Mouse (Mus musculus): ENCODE measurements around the gene M6pr. TPM values are rescaled to one million over a fixed set of nuclear protein-coding genes. Genes with fewer than 3 reads are reported as not detected.
"Not testable (repeated sequence)": the region's sequence is repeated elsewhere in the genome, so short reads cannot be mapped to it uniquely, and the experiment has no call there.

Gene M6pr
- polyA plus RNA-seq, 1 experiment, result 37.7 TPM

DNA sequence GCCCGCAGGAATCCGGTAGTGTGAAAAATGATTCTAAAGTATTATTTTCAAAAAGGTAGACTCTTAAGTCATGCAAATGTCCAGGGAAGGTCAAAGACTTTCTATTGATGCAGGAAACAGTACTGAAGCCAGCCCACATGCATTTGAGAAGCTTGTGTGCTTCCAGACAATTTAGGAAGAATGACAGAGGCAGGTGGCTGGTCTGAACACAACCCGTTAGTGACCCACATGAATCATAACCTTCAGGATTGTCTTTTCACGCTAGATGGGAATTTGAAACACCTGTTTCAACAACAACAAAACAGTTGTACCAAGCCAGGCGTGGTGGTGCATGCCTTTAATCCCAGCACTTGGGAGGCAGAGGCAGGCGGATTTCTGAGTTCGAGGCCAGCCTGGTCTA lies 37.9 kb downstream of the M6pr start:
- 82% methylated on average over 7 of the region's 7 CpGs for WGBS
- Histone ChIP-seq H3K4me1 (ENCODE audit: control insufficient read depth, insufficient read depth, low read length) (no peaks in the 10 kb centered on the region), H3K27ac (ENCODE audit: control insufficient read depth, insufficient read depth, low read depth, low read length, poor library complexity) (no peak overlapping the region), H3K4me3 (replicated peaks; ENCODE audit: control insufficient read depth, low read depth, low read length) (no peak overlapping the region)
- TF ChIP-seq POLR2A (IDR thresholded peaks at IDR 0.05; ENCODE audit: borderline replicate concordance, control insufficient read depth, low read depth, low read length) (no peak), CTCF (IDR thresholded peaks at IDR 0.05; ENCODE audit: control insufficient read depth, insufficient read depth, low read length) (no peak)

DNA sequence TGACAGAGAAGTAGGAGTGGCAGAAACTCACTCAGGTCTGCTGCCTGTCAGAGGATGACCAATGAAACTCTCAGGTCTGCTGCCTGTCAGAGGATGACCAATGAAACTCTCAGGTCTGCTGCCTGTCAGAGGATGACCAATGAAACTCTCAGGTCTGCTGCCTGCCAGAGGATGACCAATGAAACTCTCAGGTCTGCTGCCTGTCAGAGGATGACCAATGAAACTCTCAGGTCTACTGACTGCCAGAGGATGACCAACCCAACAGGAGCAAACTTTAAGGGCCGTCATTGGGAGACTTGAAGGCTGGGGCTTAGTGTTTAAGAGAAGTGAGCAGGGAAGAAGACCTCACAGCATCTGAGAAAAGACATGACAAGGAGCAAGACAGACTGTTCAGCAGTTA lies 38.8 kb downstream of the M6pr start:
- not testable (repeated sequence) for H3K4me1 ChIP-seq (ENCODE audit: control insufficient read depth, insufficient read depth, low read length); H3K27ac ChIP-seq (ENCODE audit: control insufficient read depth, insufficient read depth, low read depth, low read length, poor library complexity); H3K4me3 ChIP-seq (replicated peaks; ENCODE audit: control insufficient read depth, low read depth, low read length)
- 85% methylated on average over 1 of the region's 1 CpGs for WGBS

DNA sequence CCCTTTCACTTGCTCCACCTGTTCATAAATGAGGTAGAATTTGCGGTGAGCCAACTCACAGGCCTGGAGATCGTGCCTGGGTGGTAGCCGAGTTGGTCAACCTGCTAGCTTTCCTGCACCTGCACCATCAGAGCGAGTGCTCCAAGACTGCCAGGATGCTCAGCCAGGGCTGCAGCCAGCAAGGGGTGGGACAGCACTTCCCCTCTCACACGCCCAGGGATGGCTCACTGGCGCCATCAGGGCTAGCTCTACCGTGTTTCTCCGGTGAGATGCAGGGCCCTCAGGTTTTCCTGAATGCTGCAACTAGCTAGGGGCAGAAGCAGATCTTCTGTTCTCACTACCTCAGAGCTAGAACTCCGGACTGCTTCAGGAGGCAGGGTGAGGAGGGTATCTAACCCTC lies 47.4 kb downstream of the M6pr start:
- TF ChIP-seq CTCF (IDR thresholded peaks at IDR 0.05; ENCODE audit: control insufficient read depth, insufficient read depth, low read length) (no peak), POLR2A (IDR thresholded peaks at IDR 0.05; ENCODE audit: borderline replicate concordance, control insufficient read depth, low read depth, low read length) (no peak)
- H3K4me3 ChIP-seq (replicated peaks; ENCODE audit: control insufficient read depth, low read depth, low read length), result no peak overlapping the region
- H3K4me1 ChIP-seq (ENCODE audit: control insufficient read depth, insufficient read depth, low read length), result no peaks in the 10 kb centered on the region
- H3K27ac ChIP-seq (ENCODE audit: control insufficient read depth, insufficient read depth, low read depth, low read length, poor library complexity), result no peak overlapping the region
- WGBS, result 53% methylated on average over 9 of the region's 9 CpGs

DNA sequence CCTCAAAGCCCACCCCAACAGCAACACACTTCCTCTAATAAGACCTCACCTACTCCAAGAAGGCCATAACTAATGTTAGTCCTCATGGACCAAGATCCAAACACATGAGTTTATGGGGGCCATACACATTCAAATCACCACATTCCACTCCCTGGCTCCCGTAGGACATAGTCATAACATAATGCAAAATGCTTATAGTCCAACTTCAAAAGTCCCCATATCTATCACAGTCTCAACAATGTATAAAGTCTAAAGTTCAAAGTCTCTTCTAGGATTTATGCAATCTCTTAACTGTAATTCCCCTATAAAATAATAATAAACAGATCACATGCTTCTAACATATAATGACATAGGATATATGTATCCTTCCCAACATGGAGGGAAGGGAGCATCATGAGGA lies 48.6 kb downstream of the M6pr start:
- Histone ChIP-seq H3K27ac (ENCODE audit: control insufficient read depth, insufficient read depth, low read depth, low read length, poor library complexity) (no peak overlapping the region), H3K4me1 (ENCODE audit: control insufficient read depth, insufficient read depth, low read length) (no peaks in the 10 kb centered on the region), H3K4me3 (replicated peaks; ENCODE audit: control insufficient read depth, low read depth, low read length) (no peak overlapping the region)
- 82% methylated on average over 1 of the region's 1 CpGs for WGBS
- TF ChIP-seq CTCF (IDR thresholded peaks at IDR 0.05; ENCODE audit: control insufficient read depth, insufficient read depth, low read length), result no peak
- TF ChIP-seq POLR2A (IDR thresholded peaks at IDR 0.05; ENCODE audit: borderline replicate concordance, control insufficient read depth, low read depth, low read length), result no peak

DNA sequence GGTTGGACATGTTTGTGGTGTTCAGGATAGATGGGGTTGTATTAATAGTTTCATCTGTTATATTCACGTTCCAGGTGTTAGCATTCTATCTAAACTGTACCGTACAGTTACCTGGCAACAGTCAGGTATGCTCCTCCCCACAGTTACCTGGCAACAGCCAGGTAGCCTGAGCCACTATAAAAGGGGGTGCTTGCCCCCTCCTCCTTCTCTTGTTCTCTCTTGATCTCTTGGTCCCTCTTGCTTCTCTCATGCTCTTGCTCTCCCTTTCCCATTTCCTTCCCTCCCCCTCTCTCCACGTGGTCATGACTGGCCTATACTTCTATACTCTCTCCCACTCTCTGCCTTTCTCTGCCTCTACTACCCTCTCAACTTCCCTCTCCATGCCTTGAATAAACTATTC lies 57.2 kb downstream of the M6pr start:
- Histone ChIP-seq H3K4me1 (ENCODE audit: control insufficient read depth, insufficient read depth, low read length) (no peaks in the 10 kb centered on the region), H3K27ac (ENCODE audit: control insufficient read depth, insufficient read depth, low read depth, low read length, poor library complexity) (no peak overlapping the region), H3K4me3 (replicated peaks; ENCODE audit: control insufficient read depth, low read depth, low read length) (no peak overlapping the region)
- TF ChIP-seq POLR2A (IDR thresholded peaks at IDR 0.05; ENCODE audit: borderline replicate concordance, control insufficient read depth, low read depth, low read length) (no peak), CTCF (IDR thresholded peaks at IDR 0.05; ENCODE audit: control insufficient read depth, insufficient read depth, low read length) (no peak)
- WGBS, result 80% methylated on average over 3 of the region's 3 CpGs

DNA sequence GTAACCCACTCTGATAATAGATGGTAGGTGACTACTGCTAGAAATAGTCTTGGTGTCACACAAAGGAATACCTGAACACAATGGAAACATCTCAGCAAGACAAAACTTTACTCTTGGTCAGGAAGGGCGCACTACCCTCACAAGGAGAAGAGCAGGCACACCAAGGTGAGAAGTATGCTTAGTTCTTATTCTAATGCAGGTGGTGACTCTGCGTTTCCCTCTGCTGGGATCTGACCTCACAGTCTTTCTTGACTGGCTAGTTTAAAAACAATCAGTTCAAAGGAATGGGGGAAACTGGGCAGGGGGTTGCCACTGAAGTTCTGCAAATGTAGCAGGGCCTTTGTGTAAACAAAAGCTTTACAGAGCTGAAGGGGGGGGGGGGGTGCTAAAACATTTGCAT lies 57.8 kb downstream of the M6pr start:
- Histone ChIP-seq H3K4me1 (ENCODE audit: control insufficient read depth, insufficient read depth, low read length) (no peaks in the 10 kb centered on the region), H3K27ac (ENCODE audit: control insufficient read depth, insufficient read depth, low read depth, low read length, poor library complexity) (no peak overlapping the region), H3K4me3 (replicated peaks; ENCODE audit: control insufficient read depth, low read depth, low read length) (no peak overlapping the region)
- 84% methylated on average over 2 of the region's 2 CpGs for WGBS
- no peak for TF ChIP-seq POLR2A (IDR thresholded peaks at IDR 0.05; ENCODE audit: borderline replicate concordance, control insufficient read depth, low read depth, low read length)
- TF ChIP-seq CTCF (IDR thresholded peaks at IDR 0.05; ENCODE audit: control insufficient read depth, insufficient read depth, low read length), result no peak

DNA sequence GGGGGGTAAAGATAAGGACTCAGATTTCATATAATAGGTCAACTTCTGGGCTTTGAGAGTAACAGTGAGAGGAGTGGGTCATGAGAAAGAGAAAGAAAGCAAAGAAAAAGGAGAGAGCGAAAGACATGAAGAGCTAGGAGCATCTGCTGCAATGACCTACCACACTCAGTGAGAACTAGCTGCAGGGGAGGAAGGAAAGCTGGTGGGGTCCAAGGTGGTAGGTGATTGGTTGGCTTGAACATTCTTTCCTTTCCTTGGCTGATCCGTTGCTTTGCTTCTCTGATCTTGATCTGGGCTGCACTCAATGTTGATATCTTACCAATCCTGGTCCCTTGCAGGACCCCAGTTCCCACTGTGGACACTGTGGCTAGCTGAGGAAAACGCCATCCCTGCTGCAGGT lies 58.5 kb downstream of the M6pr start:
- TF ChIP-seq POLR2A (IDR thresholded peaks at IDR 0.05; ENCODE audit: borderline replicate concordance, control insufficient read depth, low read depth, low read length) (no peak), CTCF (IDR thresholded peaks at IDR 0.05; ENCODE audit: control insufficient read depth, insufficient read depth, low read length) (no peak)
- 76% methylated on average over 3 of the region's 3 CpGs for WGBS
- no peak overlapping the region for H3K27ac ChIP-seq (ENCODE audit: control insufficient read depth, insufficient read depth, low read depth, low read length, poor library complexity)
- H3K4me1 ChIP-seq (ENCODE audit: control insufficient read depth, insufficient read depth, low read length), result no peaks in the 10 kb centered on the region
- no peak overlapping the region for H3K4me3 ChIP-seq (replicated peaks; ENCODE audit: control insufficient read depth, low read depth, low read length)

Other genes starting within 250 kb of the M6pr start
- gene Klrg1, start 25.8 kb upstream of the M6pr start, polyA plus RNA-seq (2011; ENCODE audit: insufficient read depth, insufficient read length, low replicate concordance, missing spikeins), result not detected in 2 replicates
- 4.0 and 13.6 TPM in 2 replicates for gene Phc1, start 31.8 kb downstream of the M6pr start, polyA plus RNA-seq (2011; ENCODE audit: insufficient read depth, insufficient read length, low replicate concordance, missing spikeins)
- 10.0 TPM in 1 of 2 replicates, not detected in the other for gene Rimklb, start 190.0 kb downstream of the M6pr start, polyA plus RNA-seq (2011; ENCODE audit: insufficient read depth, insufficient read length, low replicate concordance, missing spikeins)
- gene Mfap5, start 197.1 kb downstream of the M6pr start, polyA plus RNA-seq (2011; ENCODE audit: insufficient read depth, insufficient read length, low replicate concordance, missing spikeins), result 4.1 TPM in 1 of 2 replicates, not detected in the other
- 0.40 TPM in 1 of 2 replicates, not detected in the other for gene Aicda, start 245.1 kb downstream of the M6pr start, polyA plus RNA-seq (2011; ENCODE audit: insufficient read depth, insufficient read length, low replicate concordance, missing spikeins)

All from bone marrow, adult 2 months (tissue).